Mouse (Mus musculus): Measurements from ENCODE around the gene Pde4a. TPM values are rescaled to one million over a fixed set of nuclear protein-coding genes. Genes with fewer than 3 reads are reported as not detected.

Gene Pde4a
- polyA plus RNA-seq, 1 experiment from 2014 or later, result 14.0 TPM

GRCm38 (mm10) chr9:21169157-21169556 is 3.6 kb downstream of the Pde4a start:
- H3K4me3 ChIP-seq (ENCODE audit: low read length), result no peak overlapping the region
- peaks cover 39% of the 10 kb centered on the region for H3K4me1 ChIP-seq (ENCODE audit: control insufficient read depth, insufficient read depth, low read length)
- no peak for ATAC-seq (ENCODE audit: low FRiP score, low TSS enrichment)
- no peak overlapping the region for H3K27ac ChIP-seq (ENCODE audit: low read depth, low read length)
- no peaks in the 10 kb centered on the region for H3K9me3 ChIP-seq (ENCODE audit: control insufficient read depth, low read length)
- no peaks in the 10 kb centered on the region for H3K36me3 ChIP-seq (ENCODE audit: control insufficient read depth, insufficient read depth, low read length)
- peaks cover 27% of the 10 kb centered on the region for H3K27me3 ChIP-seq (ENCODE audit: control insufficient read depth, insufficient read depth, low read length)
- H3K9ac ChIP-seq (ENCODE audit: low read depth, low read length), result no peak overlapping the region
- no peak overlapping the region; the same call in 1 of the 2 replicates for H3K4me2 ChIP-seq (replicated peaks; ENCODE audit: low read depth, low read length)
- 67% methylated on average over 1 of the region's 1 CpGs for WGBS

- Histone ChIP-seq H3K27ac (ENCODE audit: low read depth, low read length) (no peak overlapping the region), H3K36me3 (ENCODE audit: control insufficient read depth, insufficient read depth, low read length) (no peaks in the 10 kb centered on the region), H3K9ac (ENCODE audit: low read depth, low read length) (no peak overlapping the region), H3K27me3 (ENCODE audit: control insufficient read depth, insufficient read depth, low read length) (no peaks in the 10 kb centered on the region; the same call in 1 of the 2 replicates), H3K9me3 (ENCODE audit: control insufficient read depth, low read length) (no peaks in the 10 kb centered on the region), H3K4me2 (replicated peaks; ENCODE audit: low read depth, low read length) (no peak overlapping the region), H3K4me1 (ENCODE audit: control insufficient read depth, insufficient read depth, low read length) (peaks cover 17% of the 10 kb centered on the region; the same call in 1 of the 2 replicates), H3K4me3 (ENCODE audit: low read length) (no peak overlapping the region)
- ATAC-seq (ENCODE audit: low FRiP score, low TSS enrichment), result no peak
- WGBS, result 66% methylated on average over 6 of the region's 6 CpGs
Observed at GRCm38 (mm10) chr9:21172364-21172763, 6.8 kb downstream of the Pde4a start.

- 0 out of 2 replicates have a peak, but pooled peaks cover 19% of the 10 kb centered on the region for H3K4me1 ChIP-seq (ENCODE audit: control insufficient read depth, insufficient read depth, low read length)
- peaks cover 4% of the 10 kb centered on the region; the same call in 1 of the 2 replicates for H3K27me3 ChIP-seq (ENCODE audit: control insufficient read depth, insufficient read depth, low read length)
- no peaks in the 10 kb centered on the region for H3K9me3 ChIP-seq (ENCODE audit: control insufficient read depth, low read length)
- H3K4me3 ChIP-seq (ENCODE audit: low read length), result no peak overlapping the region
- 59% methylated on average over 4 of the region's 4 CpGs for WGBS
- H3K4me2 ChIP-seq (replicated peaks; ENCODE audit: low read depth, low read length), result no peak overlapping the region
- H3K36me3 ChIP-seq (ENCODE audit: control insufficient read depth, insufficient read depth, low read length), result no peaks in the 10 kb centered on the region
- no peak overlapping the region for H3K9ac ChIP-seq (ENCODE audit: low read depth, low read length)
- 0 out of 2 replicates have a peak overlapping the region, but pooled peaks have one; percentile 42 for H3K27ac ChIP-seq (ENCODE audit: low read depth, low read length)
- no peak for ATAC-seq (ENCODE audit: low FRiP score, low TSS enrichment)
Observed at GRCm38 (mm10) chr9:21180402-21180801, 14.9 kb downstream of the Pde4a start.

- no peak overlapping the region for H3K4me2 ChIP-seq (replicated peaks; ENCODE audit: low read depth, low read length)
- peak overlapping the region; percentile 42; the same call in 1 of the 2 replicates for H3K27ac ChIP-seq (ENCODE audit: low read depth, low read length)
- peaks cover 4% of the 10 kb centered on the region; the same call in 1 of the 2 replicates for H3K27me3 ChIP-seq (ENCODE audit: control insufficient read depth, insufficient read depth, low read length)
- H3K4me1 ChIP-seq (ENCODE audit: control insufficient read depth, insufficient read depth, low read length), result 0 out of 2 replicates have a peak, but pooled peaks cover 19% of the 10 kb centered on the region
- no peaks in the 10 kb centered on the region for H3K9me3 ChIP-seq (ENCODE audit: control insufficient read depth, low read length)
- H3K9ac ChIP-seq (ENCODE audit: low read depth, low read length), result peak overlapping the region; percentile 58; the same call in 1 of the 2 replicates
- ATAC-seq (ENCODE audit: low FRiP score, low TSS enrichment), result no peak
- WGBS, result 60% methylated on average over 1 of the region's 1 CpGs
- H3K4me3 ChIP-seq (ENCODE audit: low read length), result no peak overlapping the region
- no peaks in the 10 kb centered on the region for H3K36me3 ChIP-seq (ENCODE audit: control insufficient read depth, insufficient read depth, low read length)
Observed at GRCm38 (mm10) chr9:21180841-21181240, 15.3 kb downstream of the Pde4a start.

- Histone ChIP-seq H3K4me2 (replicated peaks; ENCODE audit: low read depth, low read length) (peak overlapping the region; percentile 49), H3K9me3 (ENCODE audit: control insufficient read depth, low read length) (no peaks in the 10 kb centered on the region), H3K4me1 (ENCODE audit: control insufficient read depth, insufficient read depth, low read length) (0 out of 2 replicates have a peak, but pooled peaks cover 19% of the 10 kb centered on the region), H3K36me3 (ENCODE audit: control insufficient read depth, insufficient read depth, low read length) (no peaks in the 10 kb centered on the region), H3K9ac (ENCODE audit: low read depth, low read length) (peak overlapping the region; percentile 58), H3K4me3 (ENCODE audit: low read length) (peak overlapping the region; percentile 41), H3K27ac (ENCODE audit: low read depth, low read length) (peak overlapping the region; percentile 42; the same call in 1 of the 2 replicates), H3K27me3 (ENCODE audit: control insufficient read depth, insufficient read depth, low read length) (peaks cover 4% of the 10 kb centered on the region; the same call in 1 of the 2 replicates)
- 6% methylated on average over 48 of the region's 48 CpGs for WGBS
- ATAC-seq (ENCODE audit: low FRiP score, low TSS enrichment), result peak; percentile 52
Observed at GRCm38 (mm10) chr9:21181421-21182220, 16.1 kb downstream of the Pde4a start.

- no peaks in the 10 kb centered on the region for H3K36me3 ChIP-seq (ENCODE audit: control insufficient read depth, insufficient read depth, low read length)
- H3K4me2 ChIP-seq (replicated peaks; ENCODE audit: low read depth, low read length), result no peak overlapping the region
- H3K27me3 ChIP-seq (ENCODE audit: control insufficient read depth, insufficient read depth, low read length), result peaks cover 4% of the 10 kb centered on the region; the same call in 1 of the 2 replicates
- no peak overlapping the region for H3K27ac ChIP-seq (ENCODE audit: low read depth, low read length)
- 0 out of 2 replicates have a peak, but pooled peaks cover 19% of the 10 kb centered on the region for H3K4me1 ChIP-seq (ENCODE audit: control insufficient read depth, insufficient read depth, low read length)
- ATAC-seq (ENCODE audit: low FRiP score, low TSS enrichment), result no peak
- WGBS, result 88% methylated on average over 6 of the region's 6 CpGs
- no peak overlapping the region for H3K4me3 ChIP-seq (ENCODE audit: low read length)
- no peak overlapping the region; the same call in 1 of the 2 replicates for H3K9ac ChIP-seq (ENCODE audit: low read depth, low read length)
- no peaks in the 10 kb centered on the region for H3K9me3 ChIP-seq (ENCODE audit: control insufficient read depth, low read length)
Observed at GRCm38 (mm10) chr9:21183421-21183820, 17.9 kb downstream of the Pde4a start.

GRCm38 (mm10) chr9:21183905-21184413 is 18.4 kb downstream of the Pde4a start:
- Histone ChIP-seq H3K36me3 (ENCODE audit: control insufficient read depth, insufficient read depth, low read length) (no peaks in the 10 kb centered on the region), H3K27me3 (ENCODE audit: control insufficient read depth, insufficient read depth, low read length) (peaks cover 4% of the 10 kb centered on the region; the same call in 1 of the 2 replicates), H3K4me2 (replicated peaks; ENCODE audit: low read depth, low read length) (peak overlapping the region; percentile 51), H3K9me3 (ENCODE audit: control insufficient read depth, low read length) (no peaks in the 10 kb centered on the region), H3K4me1 (ENCODE audit: control insufficient read depth, insufficient read depth, low read length) (0 out of 2 replicates have a peak, but pooled peaks cover 19% of the 10 kb centered on the region), H3K27ac (ENCODE audit: low read depth, low read length) (no peak overlapping the region), H3K9ac (ENCODE audit: low read depth, low read length) (peak overlapping the region; percentile 42), H3K4me3 (ENCODE audit: low read length) (peak overlapping the region; percentile 39)
- WGBS, result 6% methylated on average over 34 of the region's 34 CpGs
- peak; percentile 51 for ATAC-seq (ENCODE audit: low FRiP score, low TSS enrichment)

DNA sequence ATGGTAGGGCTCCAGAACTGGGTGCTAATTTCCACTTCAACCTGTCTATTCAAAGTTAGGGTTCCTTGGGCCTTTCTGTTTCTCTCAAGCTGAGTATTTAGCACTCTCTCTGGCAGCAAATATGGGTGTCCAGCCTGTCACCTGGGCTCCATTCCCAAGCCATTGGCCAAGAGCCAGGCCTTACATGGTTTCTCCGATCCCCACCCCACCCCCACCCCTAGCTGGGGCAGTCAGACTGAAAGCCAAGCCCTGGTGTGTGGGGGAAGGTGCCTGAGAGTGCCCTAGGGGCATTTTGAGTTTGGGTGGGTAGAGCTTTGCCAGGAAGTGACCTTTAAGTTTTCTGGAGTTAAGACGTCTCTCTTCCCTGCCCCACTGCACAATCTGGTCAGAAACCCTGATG is 19.2 kb downstream of the Pde4a start:
- H3K9ac ChIP-seq (ENCODE audit: low read depth, low read length), result peak overlapping the region; percentile 42; the same call in 1 of the 2 replicates
- peaks cover 4% of the 10 kb centered on the region; the same call in 1 of the 2 replicates for H3K27me3 ChIP-seq (ENCODE audit: control insufficient read depth, insufficient read depth, low read length)
- no peak for ATAC-seq (ENCODE audit: low FRiP score, low TSS enrichment)
- no peak overlapping the region; the same call in 1 of the 2 replicates for H3K4me2 ChIP-seq (replicated peaks; ENCODE audit: low read depth, low read length)
- 0 out of 2 replicates have a peak, but pooled peaks cover 19% of the 10 kb centered on the region for H3K4me1 ChIP-seq (ENCODE audit: control insufficient read depth, insufficient read depth, low read length)
- H3K27ac ChIP-seq (ENCODE audit: low read depth, low read length), result no peak overlapping the region
- peak overlapping the region; percentile 39; the same call in 1 of the 2 replicates for H3K4me3 ChIP-seq (ENCODE audit: low read length)
- H3K36me3 ChIP-seq (ENCODE audit: control insufficient read depth, insufficient read depth, low read length), result no peaks in the 10 kb centered on the region
- 32% methylated on average over 2 of the region's 2 CpGs for WGBS
- H3K9me3 ChIP-seq (ENCODE audit: control insufficient read depth, low read length), result no peaks in the 10 kb centered on the region
